Mouse (Mus musculus) embryo, embryonic 10.5 days (tissue): Measurements from ENCODE around the gene Ptpdc1.

Experiments used
- DNase-seq: peaks from one replicate; pipeline ENCODE4 v3.0.0-alpha.2; 2015; ENCODE audit warnings: low spot score

Ptpdc1 gene

DNA sequence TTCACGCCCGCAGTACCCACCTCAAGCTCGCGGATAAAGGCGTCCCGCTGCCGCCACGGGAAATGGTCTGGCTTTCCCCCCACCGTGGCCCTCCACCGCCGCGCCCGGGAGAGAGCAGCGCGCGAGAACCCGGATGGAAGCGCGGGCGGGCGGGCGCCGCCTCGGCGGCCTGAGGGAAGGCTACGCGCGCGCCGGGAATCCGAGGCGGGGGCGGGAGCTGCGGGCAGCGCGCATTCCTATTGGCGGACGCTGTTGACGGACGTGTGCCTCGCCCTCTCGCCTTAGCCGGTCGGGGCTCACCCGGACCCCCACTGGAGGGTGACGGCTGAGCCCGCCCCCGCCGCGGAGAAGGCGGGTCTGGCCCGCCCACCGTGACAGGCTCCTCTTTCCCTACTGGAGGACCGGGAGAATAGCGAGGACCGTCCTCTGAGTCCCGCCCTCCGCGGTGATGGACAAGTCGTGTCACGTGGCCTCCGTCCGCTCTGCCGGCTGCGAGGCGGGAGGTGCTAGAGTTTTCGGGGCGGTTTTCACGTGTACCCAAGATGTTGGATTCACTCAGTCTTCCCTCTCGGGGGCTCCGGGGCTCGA, 79.0 kb downstream of the Ptpdc1 start:
- peak; percentile 99 for DNase-seq

GRCm38 (mm10) chr13:48545476-48546281, 79.8 kb downstream of the Ptpdc1 start:
- DNase-seq: peak; percentile 99

DNA sequence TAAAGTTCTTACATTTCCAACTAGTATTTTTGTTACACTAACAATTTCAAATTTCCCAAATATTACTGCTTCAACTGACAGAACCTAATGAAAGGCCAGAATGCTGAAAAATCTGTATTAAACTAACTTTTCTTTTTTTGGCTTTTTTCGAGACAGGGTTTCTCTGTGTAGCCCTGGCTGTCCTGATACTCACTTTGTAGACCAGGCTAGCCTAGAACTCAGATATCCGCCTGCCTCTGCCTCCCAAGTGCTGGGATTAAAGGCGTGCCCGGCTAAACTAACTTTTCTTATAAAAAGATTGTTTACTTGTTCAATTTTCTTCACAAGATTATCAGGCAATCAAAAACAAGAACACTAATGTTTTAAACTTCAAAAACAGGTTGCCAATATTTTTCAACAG, 80.6 kb downstream of the Ptpdc1 start:
- no peak for DNase-seq

DNA sequence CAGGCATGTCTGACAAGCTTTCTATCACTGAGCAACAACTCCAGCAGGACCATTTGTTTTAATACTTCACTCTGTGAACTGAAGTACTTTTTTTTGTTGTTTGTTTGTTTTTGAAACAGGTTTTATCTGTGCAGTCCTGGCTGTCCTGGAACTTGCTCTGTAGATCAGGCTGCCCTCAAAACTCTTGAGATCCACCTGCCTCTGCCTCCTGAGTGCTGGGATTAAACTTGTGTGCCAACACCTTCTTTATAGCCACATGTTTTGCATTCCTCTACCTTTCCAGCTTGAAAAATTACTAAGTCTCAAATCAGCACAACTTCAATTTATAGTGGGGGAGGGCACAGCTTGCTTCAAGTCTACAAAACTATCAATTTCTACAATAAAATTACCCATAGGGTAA, 81.1 kb downstream of the Ptpdc1 start:
- no peak for DNase-seq

GRCm38 (mm10) chr13:48540488-48540887, 85.0 kb downstream of the Ptpdc1 start:
- DNase-seq: no peak

DNA sequence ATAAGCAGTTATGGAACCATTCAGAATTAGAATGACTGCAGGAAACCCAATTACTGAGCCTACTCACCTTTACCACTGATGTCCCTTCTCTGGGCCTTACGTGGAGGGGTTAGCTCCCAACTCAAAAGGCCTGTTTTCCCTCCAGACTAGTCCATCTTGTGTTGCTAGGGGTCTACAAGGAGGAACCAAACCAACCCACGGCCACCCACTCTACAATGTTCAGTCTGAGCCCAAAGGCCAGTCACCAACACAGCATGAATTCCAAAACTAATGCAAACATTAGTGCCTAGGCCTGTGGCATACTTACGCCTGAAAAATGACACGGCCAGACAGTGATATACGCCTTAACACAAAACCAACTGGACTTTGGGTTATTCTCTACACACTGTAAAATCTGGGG, 92.0 kb downstream of the Ptpdc1 start:
- DNase-seq: no peak

GRCm38 (mm10) chr13:48531448-48531847, 94.0 kb downstream of the Ptpdc1 start:
- DNase-seq: no peak

- no peak for DNase-seq
Measured at GRCm38 (mm10) chr13:48530685-48531084, 94.8 kb downstream of the Ptpdc1 start.

- DNase-seq: no peak
Measured at GRCm38 (mm10) chr13:48529028-48529427, 96.4 kb downstream of the Ptpdc1 start.

GRCm38 (mm10) chr13:48528123-48528871, 97.2 kb downstream of the Ptpdc1 start:
- DNase-seq: peak; percentile 93
